Mouse (Mus musculus) kidney, adult 8-10 months (tissue): ENCODE measurements at regions not wholly inside any gene's neighbourhood (a gene's known extent, or its start where the extent isn't known, plus 50 kb on each side); places are given as distances from the start of the nearest gene placed in this dataset.

Experiments used
- DNase-seq, 2 experiments: peaks; one replicate each; pipeline ENCODE4 v3.0.0; 2022

DNA sequence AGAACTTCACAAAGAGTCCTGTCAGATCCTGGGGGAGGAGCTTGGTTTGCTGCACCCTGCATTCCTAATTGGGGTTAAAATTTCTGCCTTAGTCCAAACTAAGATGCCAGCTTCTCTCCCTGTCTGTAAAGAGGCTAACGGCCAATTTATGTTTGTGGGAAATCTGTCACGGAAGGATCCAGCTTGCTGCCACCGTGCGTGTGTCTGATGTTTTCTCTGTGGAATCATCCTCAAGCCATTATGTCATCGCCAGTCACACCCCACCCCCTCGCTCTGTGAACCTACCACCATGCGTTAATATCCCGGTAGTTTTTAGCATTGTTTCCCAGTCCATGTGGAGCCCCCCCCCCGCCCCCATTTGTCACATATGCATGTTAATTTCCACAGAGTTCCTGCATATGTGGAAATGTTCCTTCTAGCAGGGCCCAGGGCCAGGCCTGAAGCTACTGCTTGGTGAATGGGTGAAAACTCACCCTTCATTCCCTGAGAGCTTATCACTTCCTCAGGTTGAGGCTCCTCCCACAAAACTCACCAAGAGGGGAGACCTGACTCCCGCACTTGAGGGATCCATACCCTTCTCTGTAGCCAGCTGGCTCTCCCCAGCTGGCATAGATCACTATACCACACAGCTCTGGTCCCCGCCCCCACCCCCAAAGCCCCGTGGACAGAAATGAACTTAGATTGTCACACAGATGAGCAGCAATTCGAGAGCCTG, 233.4 kb downstream of the Bcl11b start:
- no peak for DNase-seq

DNA sequence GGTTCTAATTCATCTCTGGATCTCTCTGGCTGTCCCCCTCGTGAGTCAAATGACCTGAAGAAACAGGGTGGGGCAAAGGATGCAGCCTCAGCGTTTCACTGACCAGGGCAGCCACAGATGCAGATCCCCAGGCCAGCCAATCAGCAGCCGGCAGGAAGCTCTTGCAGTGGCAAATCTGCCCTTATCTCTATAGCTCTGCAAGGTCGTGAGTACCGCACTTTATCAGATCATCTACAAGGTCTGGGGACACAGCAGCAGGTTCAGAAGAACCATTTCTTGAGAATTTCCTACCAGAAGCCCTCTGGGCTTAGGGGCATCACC, 232.9 kb downstream of the Bcl11b start:
- no peak for DNase-seq

DNA sequence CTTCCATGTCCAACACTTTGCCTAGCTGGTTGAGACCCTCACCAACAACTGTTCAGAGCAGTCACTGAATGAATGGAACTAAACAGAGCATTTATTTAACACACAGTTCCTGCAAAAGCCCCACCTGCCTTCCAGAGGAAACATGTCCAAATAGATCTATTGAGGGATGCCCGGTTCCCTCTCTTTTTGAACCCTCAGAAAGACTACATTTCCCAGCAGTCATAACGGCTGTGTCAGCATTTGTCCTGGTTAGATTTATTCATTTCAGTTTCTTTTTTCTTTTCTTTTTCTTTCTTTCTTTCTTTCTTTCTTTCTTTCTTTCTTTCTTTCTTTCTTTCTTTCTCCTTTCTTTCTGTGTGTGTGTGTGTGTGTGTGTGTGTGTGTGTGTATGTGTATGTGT, 232.1 kb downstream of the Bcl11b start:
- DNase-seq = no peak

- DNase-seq = no peak
These were observed 231.6 kb downstream of the Bcl11b start for GRCm38 (mm10) chr12:107771809-107772208.

- no peak for DNase-seq
These were observed 225.4 kb downstream of the Bcl11b start for GRCm38 (mm10) chr12:107778046-107778445.

- no peak for DNase-seq
These were observed 223.9 kb downstream of the Bcl11b start for GRCm38 (mm10) chr12:107779306-107780057.

DNA sequence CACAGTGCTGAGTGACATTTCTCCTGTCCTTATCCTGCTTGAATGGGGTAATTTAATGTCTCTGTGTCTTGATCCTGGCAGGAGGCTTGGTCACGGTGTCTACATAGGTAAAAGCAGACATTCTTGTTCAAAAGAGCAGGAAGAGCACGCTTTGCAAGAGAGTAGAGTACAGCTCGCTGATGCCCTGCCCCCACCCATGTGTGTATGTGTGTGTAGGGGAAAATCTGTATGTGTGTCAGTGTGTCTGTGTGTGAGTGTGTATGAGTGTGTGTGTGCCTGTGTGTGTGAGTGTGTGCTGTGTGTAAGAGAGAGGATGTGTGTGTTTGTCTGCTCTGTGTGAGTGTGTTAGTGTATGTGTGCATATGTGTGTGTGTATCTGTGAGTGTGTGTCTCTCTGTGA, 221.3 kb downstream of the Bcl11b start:
- no peak for DNase-seq

- no peak for DNase-seq
These were observed 219.6 kb downstream of the Bcl11b start for GRCm38 (mm10) chr12:107783831-107784230.

DNA sequence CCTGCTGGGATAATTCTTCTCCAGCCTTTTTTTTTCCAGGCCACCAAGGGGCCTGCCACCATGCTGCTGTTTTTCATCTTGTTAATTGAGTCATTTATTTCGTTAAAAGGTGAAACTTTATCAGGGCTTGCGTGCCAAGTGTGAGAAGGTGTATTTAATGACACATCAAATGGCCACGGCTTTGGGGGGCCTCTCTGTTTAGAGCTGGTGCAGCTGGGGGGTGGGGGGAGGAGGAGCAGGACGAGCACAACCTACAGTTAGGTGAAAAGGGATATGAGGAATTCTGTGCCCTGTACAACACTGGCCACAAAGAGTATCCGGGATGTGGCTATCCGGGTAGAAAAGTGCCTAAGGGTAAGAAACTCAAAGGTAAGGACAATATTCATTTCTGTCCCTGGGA, 213.6 kb downstream of the Bcl11b start:
- no peak for DNase-seq

GRCm38 (mm10) chr12:107800296-107800695, 203.1 kb downstream of the Bcl11b start:
- no peak for DNase-seq

GRCm38 (mm10) chr12:107807634-107808033, 195.8 kb downstream of the Bcl11b start:
- no peak for DNase-seq

DNA sequence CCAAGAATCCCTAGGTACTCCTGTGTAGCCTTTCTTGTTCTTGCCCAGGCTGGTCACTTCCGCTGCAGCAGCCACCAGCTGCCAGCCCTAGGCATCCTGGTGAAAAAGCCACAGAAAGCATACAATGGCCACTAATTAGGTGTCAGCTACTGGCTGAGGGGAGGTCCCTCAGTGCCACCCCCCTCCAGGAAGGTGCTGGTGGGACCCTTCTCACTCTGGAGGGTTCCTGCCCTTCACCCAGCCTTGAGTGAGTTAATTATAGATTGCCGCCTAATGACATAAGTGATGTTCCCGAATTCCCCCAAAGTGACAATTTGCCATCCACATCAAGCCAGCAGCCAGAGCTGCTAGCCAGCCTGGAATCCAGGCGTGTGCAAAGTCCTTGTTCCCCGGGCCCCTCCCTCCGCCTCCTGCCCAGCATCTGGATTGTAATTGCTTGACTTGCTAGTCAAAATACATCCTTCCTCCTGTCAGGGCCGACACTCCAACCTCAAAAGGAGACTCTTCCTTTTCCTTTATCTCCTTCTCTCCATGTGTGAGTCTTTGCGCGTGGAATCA, 195.2 kb downstream of the Bcl11b start:
- DNase-seq = no peak

GRCm38 (mm10) chr12:107811231-107811630, 192.2 kb downstream of the Bcl11b start:
- no peak for DNase-seq

GRCm38 (mm10) chr12:107812549-107813335, 190.7 kb downstream of the Bcl11b start:
- DNase-seq = no peak

DNA sequence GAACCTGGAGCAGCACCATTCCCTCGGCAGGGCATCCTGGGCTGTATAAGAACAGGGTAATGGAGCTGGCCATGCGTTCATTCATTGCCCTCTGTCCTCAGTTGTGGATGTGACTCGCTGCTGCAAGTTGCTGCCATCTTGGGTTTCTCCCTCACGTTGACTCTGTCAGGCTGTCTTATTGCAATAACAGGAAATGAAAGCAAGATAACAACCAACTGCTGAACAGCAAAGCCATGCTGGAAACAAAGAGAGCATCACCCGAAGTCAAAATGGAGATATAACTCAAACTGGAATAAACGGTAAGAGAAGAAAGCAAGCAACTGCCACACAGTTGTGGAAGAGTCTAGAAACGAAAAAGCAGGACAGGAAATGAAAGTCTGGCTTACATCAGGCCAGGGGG, 188.5 kb downstream of the Bcl11b start:
- DNase-seq = no peak

- DNase-seq = no peak
These were observed 179.5 kb downstream of the Bcl11b start for GRCm38 (mm10) chr12:107823768-107824394.

DNA sequence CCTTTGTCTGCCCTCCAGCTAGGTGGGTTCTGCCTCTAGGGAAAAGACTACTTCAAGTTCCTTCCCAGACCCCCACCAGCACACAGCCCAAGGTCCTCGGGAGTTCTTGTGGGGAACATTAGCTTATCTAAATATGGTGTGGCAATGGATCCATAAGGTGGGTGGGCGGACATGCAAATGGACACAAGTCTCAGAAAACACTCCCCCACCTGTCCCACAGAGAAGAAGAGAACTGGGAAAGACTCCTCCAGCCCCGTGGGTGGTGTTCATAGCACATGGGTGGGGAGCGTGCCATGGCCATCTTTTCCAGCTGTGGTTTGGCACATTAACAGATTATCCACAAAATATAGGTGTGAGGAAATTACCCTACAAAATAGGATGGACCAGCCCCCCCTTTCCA, 177.5 kb downstream of the Bcl11b start:
- DNase-seq = no peak

- no peak for DNase-seq
These were observed 171.8 kb downstream of the Bcl11b start for GRCm38 (mm10) chr12:107831400-107832128.

DNA sequence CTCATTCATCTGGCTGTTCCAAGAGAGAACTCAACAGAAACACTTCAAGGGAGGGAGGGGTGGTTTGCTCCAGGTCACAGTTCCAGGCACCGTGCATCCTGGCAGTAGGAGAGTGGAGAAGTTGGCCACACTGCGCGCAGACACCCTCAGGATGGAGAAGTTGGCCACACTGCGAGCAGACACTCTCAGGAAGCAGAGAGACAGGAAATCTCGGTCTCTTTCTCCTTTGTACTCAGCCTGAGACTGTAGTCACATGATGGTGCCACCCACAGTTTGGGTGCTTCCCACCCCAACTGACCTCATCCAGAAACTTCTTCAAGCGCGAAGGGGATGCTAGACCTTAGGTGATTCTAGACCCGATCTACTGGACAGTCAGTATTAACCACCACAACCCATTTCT, 170.4 kb downstream of the Bcl11b start:
- no peak for DNase-seq

DNA sequence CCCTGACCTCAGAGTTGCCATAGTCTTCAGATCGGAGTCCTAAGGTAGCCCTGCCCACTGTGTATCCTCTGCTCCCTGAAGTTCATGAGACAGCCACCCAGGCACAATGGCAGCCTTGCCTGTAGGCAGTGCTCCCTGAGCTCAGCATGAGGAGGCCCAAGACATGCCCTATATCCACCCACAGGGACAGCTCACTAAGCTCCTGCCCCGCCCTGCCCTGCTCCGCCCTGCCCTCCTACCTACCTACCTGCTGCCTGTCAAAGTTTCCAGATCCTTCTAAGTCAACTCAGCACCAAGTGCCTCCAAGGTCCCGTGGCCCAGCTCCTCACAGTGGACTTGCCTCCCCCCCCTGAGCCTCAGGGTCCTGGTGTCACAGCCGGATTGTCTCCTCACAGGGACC, 168.9 kb downstream of the Bcl11b start:
- no peak for DNase-seq

GRCm38 (mm10) chr12:107837741-107838140, 165.7 kb downstream of the Bcl11b start:
- DNase-seq = no peak

GRCm38 (mm10) chr12:107844631-107845030, 158.8 kb downstream of the Bcl11b start:
- DNase-seq = no peak
